Mouse (Mus musculus) forebrain, postnatal 0 days (tissue): ENCODE results near the gene Tmed1. TPM values are rescaled to one million over a fixed set of nuclear protein-coding genes. Genes with fewer than 3 reads are reported as not detected.

Experiments used
- ATAC-seq: fragments of 200-750 bp; cut with Nextera tagmentation; 2 replicates; pipeline ENCODE4 v1.8.0; 2017; ENCODE audit warnings: mild to moderate bottlenecking, moderate library complexity
- DNase-seq: peaks from one replicate; pipeline ENCODE4 v3.0.0-alpha.2; 2015
- H3K27ac ChIP-seq: fragments of 300-500 bp; sonication (generic); 2 replicates; pipeline ENCODE4 v1.5.1; 2014; ENCODE audit warnings: low read depth, mild to moderate bottlenecking, antibody characterized with exemption, low read length, moderate library complexity, mixed read lengths
- H3K27me3 ChIP-seq: fragments of 300-500 bp; sonication (generic); 2 replicates; pipeline ENCODE4 v1.6.1; 2014; ENCODE audit warnings: mild to moderate bottlenecking, low read length, mixed read lengths; ENCODE audit not compliant: insufficient read depth
- H3K36me3 ChIP-seq: fragments of 300-500 bp; sonication (generic); 2 replicates; pipeline ENCODE4 v1.6.1; 2014; ENCODE audit warnings: mild to moderate bottlenecking, moderate library complexity; ENCODE audit not compliant: insufficient read depth
- H3K4me1 ChIP-seq: fragments of 300-500 bp; sonication (generic); 2 replicates; pipeline ENCODE4 v1.6.1; 2014; ENCODE audit warnings: antibody characterized with exemption; ENCODE audit not compliant: insufficient read depth
- H3K4me2 ChIP-seq: fragments of 300-500 bp; sonication (generic); 2 replicates; pipeline ENCODE4 v1.6.1; 2014; ENCODE audit warnings: low read depth, mild to moderate bottlenecking, moderate library complexity
- H3K4me3 ChIP-seq: fragments of 300-500 bp; sonication (generic); 2 replicates; pipeline ENCODE4 v1.5.1; 2014; ENCODE audit warnings: low read depth, low read length, mixed read lengths
- H3K9ac ChIP-seq: fragments of 300-500 bp; sonication (generic); 2 replicates; pipeline ENCODE4 v1.6.1; 2014; ENCODE audit warnings: mild to moderate bottlenecking
- H3K9me3 ChIP-seq: fragments of 300-500 bp; sonication (generic); 2 replicates; pipeline ENCODE4 v1.6.1; 2016; ENCODE audit warnings: low read length
- CTCF ChIP-seq: sonication (generic); IDR thresholded peaks from 2 replicates; pipeline ENCODE4 v1.5.1; 2016; ENCODE audit warnings: antibody characterized with exemption, control low read depth, low read depth
- WGBS: fragments of 180-500 bp; shearing (Covaris S2); extraction: QIAGEN DNeasy Blood & Tissue Kit; methylation state at CpG from one replicate; pipeline ENCODE4 v1.1.7; 2014; 5-methylcytosine and 5-hydroxymethylcytosine counted together
- microRNA-seq, 2 experiments: library from miRNA; unstranded; fragments of <30 nt; microRNA quantifications; one replicate each; pipeline ENCODE4; 2016
- polyA plus RNA-seq: library from polyadenylated mRNA; unstranded; fragments of >200 nt; fragmentation: Nextera tagmentation; extraction: Ambion mirVana; gene quantifications from 2 replicates; pipeline ENCODE4 v1.2.1, GENCODE M21; 2015
- total RNA-seq: library from RNA; depleted of rRNA; stranded (reverse); fragments of >200 nt; gene quantifications from 2 replicates; pipeline ENCODE4 v1.2.3, GENCODE M21; 2014; rRNA removed

Gene Tmed1
- total and polyA plus RNA-seq, 2 experiments from 2014 or later = 44.2 to 51.9 TPM

GRCm38 (mm10) chr9:21458821-21459220 is 51.2 kb downstream of the Tmed1 start:
- no peaks in the 10 kb centered on the region for H3K4me1 ChIP-seq
- no peak for ATAC-seq
- no peak overlapping the region for H3K4me3 ChIP-seq
- H3K27me3 ChIP-seq = no peaks in the 10 kb centered on the region
- H3K9me3 ChIP-seq = no peaks in the 10 kb centered on the region
- no peak overlapping the region for H3K9ac ChIP-seq
- WGBS = 70% methylated on average over 3 of the region's 3 CpGs
- H3K36me3 ChIP-seq = peaks cover 9% of the 10 kb centered on the region; the same call in 1 of the 2 replicates
- TF ChIP-seq CTCF = no peak
- no peak overlapping the region for H3K4me2 ChIP-seq
- DNase-seq = no peak
- no peak overlapping the region for H3K27ac ChIP-seq

Small RNA genes lying within 50 kb of the gene (microRNA-seq; reads per million reads assigned to microRNA genes)
- 0 to 0.39 reads per million in 2 experiments for gene Mir199a-1

Other genes with a start within 250 kb of the Tmed1 start
- 18.7 and 19.5 TPM in 2 replicates for gene Atg4d, start 245.0 kb downstream of the Tmed1 start, total RNA-seq
- gene Atg4d, start 245.0 kb downstream of the Tmed1 start, polyA plus RNA-seq = 19.9 and 26.4 TPM in 2 replicates
- 27.6 and 28.1 TPM in 2 replicates for gene Kri1, start 222.3 kb downstream of the Tmed1 start, total RNA-seq
- 7.1 and 11.9 TPM in 2 replicates for gene Kri1, start 222.3 kb downstream of the Tmed1 start, polyA plus RNA-seq
- gene Cdkn2d, start 218.8 kb downstream of the Tmed1 start, total RNA-seq = 65.1 and 69.4 TPM in 2 replicates
- 104 and 118 TPM in 2 replicates for gene Cdkn2d, start 218.8 kb downstream of the Tmed1 start, polyA plus RNA-seq
- gene Ap1m2, start 197.9 kb downstream of the Tmed1 start, total RNA-seq = 2.6 and 4.2 TPM in 2 replicates
- 2.4 and 2.9 TPM in 2 replicates for gene Ap1m2, start 197.9 kb downstream of the Tmed1 start, polyA plus RNA-seq
- 55.2 and 63.1 TPM in 2 replicates for gene Slc44a2, start 189.6 kb downstream of the Tmed1 start, total RNA-seq
- 40.8 and 48.9 TPM in 2 replicates for gene Slc44a2, start 189.6 kb downstream of the Tmed1 start, polyA plus RNA-seq
- gene Ilf3, start 142.4 kb downstream of the Tmed1 start, total RNA-seq = 114 and 135 TPM in 2 replicates
- 191 and 214 TPM in 2 replicates for gene Ilf3, start 142.4 kb downstream of the Tmed1 start, polyA plus RNA-seq
- 37.7 and 51.7 TPM in 2 replicates for gene Qtrt1, start 98.4 kb downstream of the Tmed1 start, total RNA-seq
- gene Qtrt1, start 98.4 kb downstream of the Tmed1 start, polyA plus RNA-seq = 34.8 and 43.9 TPM in 2 replicates
- gene Dnm2, start 85.3 kb downstream of the Tmed1 start, total RNA-seq = 65.6 and 68.5 TPM in 2 replicates
- 56.0 and 64.0 TPM in 2 replicates for gene Dnm2, start 85.3 kb downstream of the Tmed1 start, polyA plus RNA-seq
- 0.14 and 2.2 TPM in 2 replicates for gene AB124611, start 15.9 kb upstream of the Tmed1 start, total RNA-seq
- gene AB124611, start 15.9 kb upstream of the Tmed1 start, polyA plus RNA-seq = 0.87 and 0.98 TPM in 2 replicates
- 64.8 and 81.4 TPM in 2 replicates for gene Carm1, start 36.6 kb upstream of the Tmed1 start, total RNA-seq
- gene Carm1, start 36.6 kb upstream of the Tmed1 start, polyA plus RNA-seq = 20.7 and 25.9 TPM in 2 replicates
- gene Timm29, start 82.5 kb upstream of the Tmed1 start, total RNA-seq = 61.2 and 81.5 TPM in 2 replicates
- 56.3 and 61.7 TPM in 2 replicates for gene Timm29, start 82.5 kb upstream of the Tmed1 start, polyA plus RNA-seq
- gene Yipf2, start 82.6 kb upstream of the Tmed1 start, total RNA-seq = 10.6 and 16.0 TPM in 2 replicates
- gene Yipf2, start 82.6 kb upstream of the Tmed1 start, polyA plus RNA-seq = 12.0 and 12.6 TPM in 2 replicates
- gene Smarca4, start 105.9 kb upstream of the Tmed1 start, total RNA-seq = 162 and 180 TPM in 2 replicates
- 76.2 and 92.5 TPM in 2 replicates for gene Smarca4, start 105.9 kb upstream of the Tmed1 start, polyA plus RNA-seq
- 19.1 and 26.8 TPM in 2 replicates for gene Ldlr, start 213.2 kb upstream of the Tmed1 start, total RNA-seq
- gene Ldlr, start 213.2 kb upstream of the Tmed1 start, polyA plus RNA-seq = 6.5 and 11.1 TPM in 2 replicates